Mouse (Mus musculus) MEL-GATA-1-ER (cell line): ENCODE measurements at regions not wholly inside any gene's neighbourhood (a gene's known extent, or its start where the extent isn't known, plus 50 kb on each side); places are given as distances from the start of the nearest gene placed in this dataset.

Source experiments
- DNase-seq: peaks from one replicate; pipeline ENCODE4 v3.0.0-alpha.2; 2012; ENCODE audit warnings: low read depth; ENCODE audit errors: extremely low read depth

GRCm38 (mm10) chr7:62924585-62925331 lies 101.3 kb upstream of the A26c2 start:
- DNase-seq, result no peak

GRCm38 (mm10) chr7:62922246-62922645 lies 98.8 kb upstream of the A26c2 start:
- DNase-seq, result no peak

DNA sequence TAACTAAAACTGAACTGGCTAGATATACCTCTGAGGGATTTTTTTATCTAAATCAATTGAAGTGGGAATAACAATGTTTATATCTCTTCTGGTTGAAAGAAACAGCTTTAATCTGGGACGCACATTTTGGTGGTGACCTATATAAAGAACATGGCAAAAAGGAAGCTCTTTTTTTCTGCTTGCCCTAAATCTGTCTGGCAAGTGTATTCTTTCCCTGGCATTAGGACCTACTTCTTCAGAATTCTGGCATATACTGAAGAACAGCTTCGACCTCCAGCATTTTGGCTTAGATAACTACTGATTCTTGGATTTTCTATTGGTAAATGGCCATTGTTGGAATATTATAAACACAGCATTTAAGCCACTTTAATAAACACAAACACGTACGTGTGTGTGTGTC lies 70.9 kb upstream of the A26c2 start:
- no peak for DNase-seq

GRCm38 (mm10) chr7:62877033-62877432 lies 53.6 kb upstream of the A26c2 start:
- peak; percentile 46 for DNase-seq
